Mouse (Mus musculus): ENCODE data around the gene Kynu.

- TF ChIP-seq POLR2A (IDR thresholded peaks at IDR 0.05; ENCODE audit: insufficient read length, low read depth) = no peak
- TF ChIP-seq USF1 (IDR thresholded peaks at IDR 0.05; ENCODE audit: low read depth) = no peak
- TF ChIP-seq MAX (IDR thresholded peaks at IDR 0.05; ENCODE audit: low read depth) = no peak
These were observed 41.3 kb upstream of the Kynu start for GRCm38 (mm10) chr2:43513852-43514251.
